In the genomic region with DNA sequence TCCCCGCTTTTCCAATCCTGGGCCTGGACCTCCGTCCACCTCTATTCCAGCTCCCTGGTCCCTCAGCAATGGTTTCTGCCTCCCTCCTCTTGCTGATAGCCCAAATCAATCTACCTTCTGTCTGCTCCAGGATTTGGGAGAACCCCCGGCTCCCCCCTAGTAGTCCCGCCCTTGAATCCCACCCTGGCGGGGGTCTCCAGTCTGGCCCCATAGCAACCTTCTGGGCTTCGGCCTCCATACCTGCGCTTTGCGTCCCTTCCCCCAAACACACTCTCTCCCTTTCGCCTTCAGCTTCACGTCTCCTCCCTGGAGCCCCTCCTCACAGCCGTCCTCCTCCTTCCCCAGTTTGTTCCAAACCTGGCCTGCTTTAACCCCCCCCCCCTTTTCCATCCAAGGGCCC, we compare ENCODE assay signal across 8 mouse cellular contexts. TPM values are rescaled to one million over a fixed set of nuclear protein-coding genes. Genes with fewer than 3 reads are reported as not detected.
DNase-seq lines count a peak whose midpoint lies in the region; ATAC-seq and TF ChIP-seq lines count a peak whose summit lies in the region.

No protein-coding gene starts in this region.

- no peaks in the 10 kb centered on the region for H3K36me3 ChIP-seq in heart, embryonic 11.5 days (ENCODE audit: control insufficient read depth, insufficient read depth, low read length)
- no peaks in the 10 kb centered on the region for H3K36me3 ChIP-seq in ES-Bruce4 (ENCODE audit: control insufficient read depth, insufficient read depth, low read length, poor library complexity, severe bottlenecking)
- H3K36me3 ChIP-seq in forebrain, embryonic 14.5 days (ENCODE audit: control insufficient read depth, insufficient read depth, low read length) = peaks cover 27% of the 10 kb centered on the region
- H3K36me3 ChIP-seq in liver, postnatal 0 days (replicated peaks; ENCODE audit: insufficient read depth, low read length) = no peaks in the 10 kb centered on the region

- H3K27me3 ChIP-seq in heart, embryonic 11.5 days (ENCODE audit: control insufficient read depth, insufficient read depth, low read length) = no peaks in the 10 kb centered on the region
- H3K27me3 ChIP-seq in ES-Bruce4 (ENCODE audit: control insufficient read depth, insufficient read depth, low read length, poor library complexity, severe bottlenecking) = no peaks in the 10 kb centered on the region
- no peaks in the 10 kb centered on the region for H3K27me3 ChIP-seq in forebrain, embryonic 14.5 days (replicated peaks; ENCODE audit: control insufficient read depth, insufficient read depth, low read length)
- H3K27me3 ChIP-seq in liver, postnatal 0 days (ENCODE audit: insufficient read depth, low read length) = no peaks in the 10 kb centered on the region

- peak overlapping the region; percentile 77 for H3K9ac ChIP-seq in heart, embryonic 11.5 days (ENCODE audit: low read depth, low read length)
- H3K9ac ChIP-seq in ES-Bruce4 (ENCODE audit: low read depth, poor library complexity, severe bottlenecking) = peak overlapping the region; percentile 66
- peak overlapping the region; percentile 85 for H3K9ac ChIP-seq in forebrain, embryonic 14.5 days (ENCODE audit: low read length)
- H3K9ac ChIP-seq in liver, postnatal 0 days (replicated peaks) = peak overlapping the region; percentile 74

- no peak for TF ChIP-seq EP300 in ES-Bruce4 (IDR thresholded peaks at IDR 0.05; ENCODE audit: insufficient read depth, low read depth, low read length)
- no peak for TF ChIP-seq EP300 in liver, postnatal 0 days (IDR thresholded peaks at IDR 0.05; ENCODE audit: low read depth)

- no peak overlapping the region for H3K27ac ChIP-seq in heart, embryonic 11.5 days (ENCODE audit: low read depth, low read length)
- no peak overlapping the region for H3K27ac ChIP-seq in ES-Bruce4 (ENCODE audit: insufficient read depth, low read length)
- peak overlapping the region; percentile 87 for H3K27ac ChIP-seq in forebrain, embryonic 14.5 days (ENCODE audit: low read depth, low read length)
- no peak overlapping the region for H3K27ac ChIP-seq in liver, postnatal 0 days (ENCODE audit: low read depth)

- no peak for TF ChIP-seq CTCF in ES-Bruce4 (IDR thresholded peaks at IDR 0.05; ENCODE audit: low read depth, low read length)
- no peak for TF ChIP-seq CTCF in liver, postnatal 0 days (IDR thresholded peaks at IDR 0.05; ENCODE audit: low read depth)

- peak overlapping the region; percentile 95 for H3K4me2 ChIP-seq in heart, embryonic 11.5 days
- peak overlapping the region; percentile 89 for H3K4me2 ChIP-seq in forebrain, embryonic 14.5 days (ENCODE audit: low read length)
- H3K4me2 ChIP-seq in liver, postnatal 0 days (ENCODE audit: low read depth, low read length) = peak overlapping the region; percentile 97

- H3K4me1 ChIP-seq in heart, embryonic 11.5 days (ENCODE audit: control insufficient read depth, insufficient read depth, low read length) = peaks cover 17% of the 10 kb centered on the region
- H3K4me1 ChIP-seq in ES-Bruce4 (ENCODE audit: control insufficient read depth, insufficient read depth, low read length) = peaks cover 2% of the 10 kb centered on the region
- peaks cover 39% of the 10 kb centered on the region for H3K4me1 ChIP-seq in forebrain, embryonic 14.5 days (ENCODE audit: control insufficient read depth, insufficient read depth, low read length)
- H3K4me1 ChIP-seq in liver, postnatal 0 days (ENCODE audit: insufficient read depth) = peaks cover 23% of the 10 kb centered on the region

- no peak for TF ChIP-seq POLR2A in ES-Bruce4 (IDR thresholded peaks at IDR 0.05; ENCODE audit: insufficient read depth, low read length)

- no peak for ATAC-seq in heart, embryonic 11.5 days (replicated peaks; ENCODE audit: insufficient number of reproducible peaks, low FRiP score, low TSS enrichment)
- ATAC-seq in forebrain, embryonic 14.5 days = peak; percentile 4; the same call in 1 of the 2 replicates
- no peak for ATAC-seq in liver, postnatal 0 days
- ATAC-seq in inflammation-experienced regulatory T-cells, adult 6 months = no peak
- ATAC-seq in megakaryocyte-erythroid progenitor cell, adult 5-6 weeks (replicated peaks; ENCODE audit: low FRiP score, low TSS enrichment, poor library complexity, severe bottlenecking) = no peak

- peak overlapping the region; percentile 69 for H3K4me3 ChIP-seq in heart, embryonic 11.5 days (ENCODE audit: low read depth, low read length)
- H3K4me3 ChIP-seq in ES-Bruce4 (ENCODE audit: low read depth, low read length) = peak overlapping the region; percentile 66
- peak overlapping the region; percentile 60 for H3K4me3 ChIP-seq in forebrain, embryonic 14.5 days (ENCODE audit: low read depth, low read length)
- H3K4me3 ChIP-seq in liver, postnatal 0 days (ENCODE audit: low read depth, low read length) = peak overlapping the region; percentile 70

- 10% methylated on average over 11 of the region's 11 CpGs for WGBS in heart, embryonic 11.5 days (ENCODE audit: insufficient replicate concordance)
- WGBS in forebrain, embryonic 14.5 days = 4% methylated on average over 11 of the region's 11 CpGs
- 54% methylated on average over 11 of the region's 11 CpGs for WGBS in liver, postnatal 0 days (ENCODE audit: insufficient replicate concordance)

- no peak for DNase-seq in heart, adult 18-20 months
- DNase-seq in forebrain, embryonic 14.5 days (ENCODE audit: low spot score) = no peak
- peak; percentile 15 for DNase-seq in liver, postnatal 0 days
- no peak for DNase-seq in gastrocnemius, adult 18-20 months (ENCODE audit: low spot score)

- H3K9me3 ChIP-seq in heart, embryonic 11.5 days (replicated peaks; ENCODE audit: control insufficient read depth, low read length) = no peaks in the 10 kb centered on the region
- H3K9me3 ChIP-seq in ES-Bruce4 (replicated peaks; ENCODE audit: control insufficient read depth, insufficient read depth, low read length, poor library complexity, severe bottlenecking) = no peaks in the 10 kb centered on the region
- no peaks in the 10 kb centered on the region for H3K9me3 ChIP-seq in forebrain, embryonic 14.5 days (replicated peaks; ENCODE audit: control insufficient read depth, low read length)
- H3K9me3 ChIP-seq in liver, postnatal 0 days (ENCODE audit: low read length) = no peaks in the 10 kb centered on the region

RNA-seq across cellular contexts. Expression of a gene that starts 0.9 kb away (rescaled TPM):
- polyA plus RNA-seq in heart, embryonic 11.5 days (2014; fragmentation: Nextera tagmentation; extraction: Ambion mirVana) = 0.47 and 1.0 TPM in 2 replicates
- 1 to 10 TPM in 1 of 2 experiments, under 1 TPM in 1; 0.79 to 1.1 TPM for total RNA-seq in heart, adult 18-20 months (2021)
- polyA plus RNA-seq in ES-Bruce4 (2011; ENCODE audit: insufficient read depth, insufficient read length, low read depth, missing spikeins) = 12.4 and 13.0 TPM in 2 replicates
- 13.8 and 14.5 TPM in 2 replicates for polyA plus RNA-seq in forebrain, embryonic 14.5 days (2014; fragmentation: Nextera tagmentation; extraction: Ambion mirVana)
- polyA plus RNA-seq in liver, postnatal 0 days (2015; fragmentation: Nextera tagmentation; extraction: Ambion mirVana) = 0.11 and 0.18 TPM in 2 replicates
- total RNA-seq in gastrocnemius, adult 18-20 months (2021) = under 1 TPM; 0.21 to 0.28 TPM
- under 1 TPM in 2 of 3 experiments, not detected in 1; 0.12 to 0.20 TPM for polyA plus RNA-seq in inflammation-experienced regulatory T-cells, adult 6 months (2017; shearing (Covaris generic))
- 0.57 TPM in 1 of 2 replicates, not detected in the other for total RNA-seq in megakaryocyte-erythroid progenitor cell, adult 5-6 weeks (2014; fragmentation: Nextera tagmentation)
- total RNA-seq in megakaryocyte-erythroid progenitor cell, adult 5-6 weeks (2017) = not detected in 2 replicates

RNA-seq across cellular contexts. Expression of a gene that starts 5.0 kb away (rescaled TPM):
- 139 and 147 TPM in 2 replicates for polyA plus RNA-seq in heart, embryonic 11.5 days (2014; fragmentation: Nextera tagmentation; extraction: Ambion mirVana)
- 100 to 1,000 TPM; 240 to 253 TPM for total RNA-seq in heart, adult 18-20 months (2021)
- polyA plus RNA-seq in ES-Bruce4 (2011; ENCODE audit: insufficient read depth, insufficient read length, low read depth, missing spikeins) = 47.7 and 53.3 TPM in 2 replicates
- 52.3 and 62.1 TPM in 2 replicates for polyA plus RNA-seq in forebrain, embryonic 14.5 days (2014; fragmentation: Nextera tagmentation; extraction: Ambion mirVana)
- 65.3 and 65.9 TPM in 2 replicates for polyA plus RNA-seq in liver, postnatal 0 days (2015; fragmentation: Nextera tagmentation; extraction: Ambion mirVana)
- 10 to 100 TPM; 53.0 to 68.0 TPM for total RNA-seq in gastrocnemius, adult 18-20 months (2021)
- 10 to 100 TPM; 43.3 to 83.4 (median 64.7) TPM for polyA plus RNA-seq in inflammation-experienced regulatory T-cells, adult 6 months (2017; shearing (Covaris generic))
- 45.4 and 55.2 TPM in 2 replicates for total RNA-seq in megakaryocyte-erythroid progenitor cell, adult 5-6 weeks (2014; fragmentation: Nextera tagmentation)
- total RNA-seq in megakaryocyte-erythroid progenitor cell, adult 5-6 weeks (2017) = 43.0 and 66.3 TPM in 2 replicates

RNA-seq across cellular contexts. Expression of a gene that starts 38.1 kb away (rescaled TPM):
- polyA plus RNA-seq in heart, embryonic 11.5 days (2014; fragmentation: Nextera tagmentation; extraction: Ambion mirVana) = 29.9 and 35.3 TPM in 2 replicates
- 10 to 100 TPM in 1 of 2 experiments, 1 to 10 TPM in 1; 9.9 to 12.0 TPM for total RNA-seq in heart, adult 18-20 months (2021)
- 30.3 and 35.4 TPM in 2 replicates for polyA plus RNA-seq in ES-Bruce4 (2011; ENCODE audit: insufficient read depth, insufficient read length, low read depth, missing spikeins)
- 55.1 and 60.0 TPM in 2 replicates for polyA plus RNA-seq in forebrain, embryonic 14.5 days (2014; fragmentation: Nextera tagmentation; extraction: Ambion mirVana)
- polyA plus RNA-seq in liver, postnatal 0 days (2015; fragmentation: Nextera tagmentation; extraction: Ambion mirVana) = 13.4 and 18.1 TPM in 2 replicates
- 1 to 10 TPM; 6.2 to 7.7 TPM for total RNA-seq in gastrocnemius, adult 18-20 months (2021)
- polyA plus RNA-seq in inflammation-experienced regulatory T-cells, adult 6 months (2017; shearing (Covaris generic)) = 10 to 100 TPM in 1 of 3 experiments, 1 to 10 TPM in 2; 6.0 to 10.9 (median 6.5) TPM
- total RNA-seq in megakaryocyte-erythroid progenitor cell, adult 5-6 weeks (2014; fragmentation: Nextera tagmentation) = 40.6 and 60.7 TPM in 2 replicates
- 30.0 and 60.2 TPM in 2 replicates for total RNA-seq in megakaryocyte-erythroid progenitor cell, adult 5-6 weeks (2017)

RNA-seq across cellular contexts. Expression of a gene that starts 46.9 kb away (rescaled TPM):
- polyA plus RNA-seq in heart, embryonic 11.5 days (2014; fragmentation: Nextera tagmentation; extraction: Ambion mirVana) = 7.4 and 9.2 TPM in 2 replicates
- 10 to 100 TPM; 24.2 to 28.7 TPM for total RNA-seq in heart, adult 18-20 months (2021)
- polyA plus RNA-seq in ES-Bruce4 (2011; ENCODE audit: insufficient read depth, insufficient read length, low read depth, missing spikeins) = 21.6 and 24.8 TPM in 2 replicates
- polyA plus RNA-seq in forebrain, embryonic 14.5 days (2014; fragmentation: Nextera tagmentation; extraction: Ambion mirVana) = 13.1 and 13.2 TPM in 2 replicates
- 4.7 and 5.0 TPM in 2 replicates for polyA plus RNA-seq in liver, postnatal 0 days (2015; fragmentation: Nextera tagmentation; extraction: Ambion mirVana)
- total RNA-seq in gastrocnemius, adult 18-20 months (2021) = 10 to 100 TPM; 24.1 to 26.1 TPM
- 10 to 100 TPM; 13.1 to 32.7 (median 29.8) TPM for polyA plus RNA-seq in inflammation-experienced regulatory T-cells, adult 6 months (2017; shearing (Covaris generic))
- 59.2 and 84.0 TPM in 2 replicates for total RNA-seq in megakaryocyte-erythroid progenitor cell, adult 5-6 weeks (2014; fragmentation: Nextera tagmentation)
- total RNA-seq in megakaryocyte-erythroid progenitor cell, adult 5-6 weeks (2017) = 22.0 and 26.7 TPM in 2 replicates

RNA-seq across cellular contexts. Expression of a gene that starts 47.1 kb away (rescaled TPM):
- 12.4 and 13.7 TPM in 2 replicates for polyA plus RNA-seq in heart, embryonic 11.5 days (2014; fragmentation: Nextera tagmentation; extraction: Ambion mirVana)
- under 1 TPM; 0.22 to 0.72 TPM for total RNA-seq in heart, adult 18-20 months (2021)
- 15.0 and 15.5 TPM in 2 replicates for polyA plus RNA-seq in ES-Bruce4 (2011; ENCODE audit: insufficient read depth, insufficient read length, low read depth, missing spikeins)
- 7.3 and 7.7 TPM in 2 replicates for polyA plus RNA-seq in forebrain, embryonic 14.5 days (2014; fragmentation: Nextera tagmentation; extraction: Ambion mirVana)
- 1.5 and 1.9 TPM in 2 replicates for polyA plus RNA-seq in liver, postnatal 0 days (2015; fragmentation: Nextera tagmentation; extraction: Ambion mirVana)
- under 1 TPM; 0.14 to 0.26 TPM for total RNA-seq in gastrocnemius, adult 18-20 months (2021)
- 10 to 100 TPM in 2 of 3 experiments, 1 to 10 TPM in 1; 4.7 to 12.0 (median 11.0) TPM for polyA plus RNA-seq in inflammation-experienced regulatory T-cells, adult 6 months (2017; shearing (Covaris generic))
- total RNA-seq in megakaryocyte-erythroid progenitor cell, adult 5-6 weeks (2014; fragmentation: Nextera tagmentation) = 4.2 and 5.5 TPM in 2 replicates
- total RNA-seq in megakaryocyte-erythroid progenitor cell, adult 5-6 weeks (2017) = 7.8 and 18.7 TPM in 2 replicates
